Mouse (Mus musculus): Measurements from ENCODE around the gene Dnmbp. TPM values are rescaled to one million over a fixed set of nuclear protein-coding genes. Genes with fewer than 3 reads are reported as not detected.

Gene Dnmbp
- polyA plus RNA-seq, 1 experiment from 2014 or later: 17.3 TPM

GRCm38 (mm10) chr19:43870418-43870817 is 69.6 kb downstream of the Dnmbp start:
- Histone ChIP-seq H3K4me3 (ENCODE audit: low read depth, low read length) (no peak overlapping the region), H3K9me3 (replicated peaks; ENCODE audit: control insufficient read depth, low read length) (no peaks in the 10 kb centered on the region), H3K4me1 (ENCODE audit: control insufficient read depth, insufficient read depth, low read length) (no peaks in the 10 kb centered on the region), H3K27ac (replicated peaks; ENCODE audit: low read depth, low read length) (no peak overlapping the region), H3K36me3 (replicated peaks; ENCODE audit: control insufficient read depth, insufficient read depth, low read depth, low read length) (peaks cover 11% of the 10 kb centered on the region), H3K9ac (replicated peaks; ENCODE audit: low read length) (no peak overlapping the region), H3K27me3 (ENCODE audit: control insufficient read depth, insufficient read depth, low read length) (no peaks in the 10 kb centered on the region), H3K4me2 (ENCODE audit: low read depth, low read length) (no peak overlapping the region)
- DNase-seq (ENCODE audit: low spot score): no peak
- no peak for ATAC-seq (replicated peaks; ENCODE audit: insufficient number of reproducible peaks, low FRiP score, low TSS enrichment, low read depth)
- WGBS: 89% methylated on average over 4 of the region's 4 CpGs

GRCm38 (mm10) chr19:43857347-43857746 is 82.6 kb downstream of the Dnmbp start:
- no peak for ATAC-seq (replicated peaks; ENCODE audit: insufficient number of reproducible peaks, low FRiP score, low TSS enrichment, low read depth)

GRCm38 (mm10) chr19:43852837-43853545 is 87.0 kb downstream of the Dnmbp start:
- H3K9me3 ChIP-seq (replicated peaks; ENCODE audit: control insufficient read depth, low read length): no peaks in the 10 kb centered on the region
- no peak overlapping the region for H3K4me3 ChIP-seq (ENCODE audit: low read depth, low read length)
- H3K27ac ChIP-seq (replicated peaks; ENCODE audit: low read depth, low read length): no peak overlapping the region
- DNase-seq (ENCODE audit: low spot score): no peak
- peaks cover 25% of the 10 kb centered on the region for H3K36me3 ChIP-seq (replicated peaks; ENCODE audit: control insufficient read depth, insufficient read depth, low read depth, low read length)
- H3K27me3 ChIP-seq (ENCODE audit: control insufficient read depth, insufficient read depth, low read length): no peaks in the 10 kb centered on the region
- 83% methylated on average over 7 of the region's 7 CpGs for WGBS
- H3K4me2 ChIP-seq (ENCODE audit: low read depth, low read length): no peak overlapping the region
- no peak overlapping the region for H3K9ac ChIP-seq (replicated peaks; ENCODE audit: low read length)
- no peak for ATAC-seq (replicated peaks; ENCODE audit: insufficient number of reproducible peaks, low FRiP score, low TSS enrichment, low read depth)
- H3K4me1 ChIP-seq (ENCODE audit: control insufficient read depth, insufficient read depth, low read length): no peaks in the 10 kb centered on the region

More at GRCm38 (mm10) chr19:43857347-43857746, 82.6 kb downstream of the Dnmbp start:
- DNase-seq (ENCODE audit: low spot score): no peak
- no peak overlapping the region for H3K4me2 ChIP-seq (ENCODE audit: low read depth, low read length)
- WGBS: 82% methylated on average over 6 of the region's 6 CpGs
- H3K4me3 ChIP-seq (ENCODE audit: low read depth, low read length): no peak overlapping the region
- H3K36me3 ChIP-seq (replicated peaks; ENCODE audit: control insufficient read depth, insufficient read depth, low read depth, low read length): peaks cover 20% of the 10 kb centered on the region
- no peaks in the 10 kb centered on the region for H3K27me3 ChIP-seq (ENCODE audit: control insufficient read depth, insufficient read depth, low read length)
- H3K9me3 ChIP-seq (replicated peaks; ENCODE audit: control insufficient read depth, low read length): no peaks in the 10 kb centered on the region
- H3K27ac ChIP-seq (replicated peaks; ENCODE audit: low read depth, low read length): no peak overlapping the region
- no peak overlapping the region for H3K9ac ChIP-seq (replicated peaks; ENCODE audit: low read length)
- no peaks in the 10 kb centered on the region for H3K4me1 ChIP-seq (ENCODE audit: control insufficient read depth, insufficient read depth, low read length)

GRCm38 (mm10) chr19:43851996-43852630 is 87.9 kb downstream of the Dnmbp start:
- DNase-seq (ENCODE audit: low spot score): no peak
- no peak for ATAC-seq (replicated peaks; ENCODE audit: insufficient number of reproducible peaks, low FRiP score, low TSS enrichment, low read depth)

GRCm38 (mm10) chr19:43850026-43850425 is 90.0 kb downstream of the Dnmbp start:
- no peaks in the 10 kb centered on the region for H3K4me1 ChIP-seq (ENCODE audit: control insufficient read depth, insufficient read depth, low read length)
- ATAC-seq (replicated peaks; ENCODE audit: insufficient number of reproducible peaks, low FRiP score, low TSS enrichment, low read depth): no peak
- no peak for DNase-seq (ENCODE audit: low spot score)
- H3K4me3 ChIP-seq (ENCODE audit: low read depth, low read length): no peak overlapping the region
- H3K36me3 ChIP-seq (replicated peaks; ENCODE audit: control insufficient read depth, insufficient read depth, low read depth, low read length): peaks cover 21% of the 10 kb centered on the region
- H3K27ac ChIP-seq (replicated peaks; ENCODE audit: low read depth, low read length): no peak overlapping the region
- no peaks in the 10 kb centered on the region for H3K9me3 ChIP-seq (replicated peaks; ENCODE audit: control insufficient read depth, low read length)
- no peaks in the 10 kb centered on the region for H3K27me3 ChIP-seq (ENCODE audit: control insufficient read depth, insufficient read depth, low read length)
- H3K4me2 ChIP-seq (ENCODE audit: low read depth, low read length): no peak overlapping the region
- WGBS: 87% methylated on average over 11 of the region's 11 CpGs
- no peak overlapping the region for H3K9ac ChIP-seq (replicated peaks; ENCODE audit: low read length)

More at GRCm38 (mm10) chr19:43851996-43852630, 87.9 kb downstream of the Dnmbp start:
- H3K9me3 ChIP-seq (replicated peaks; ENCODE audit: control insufficient read depth, low read length): no peaks in the 10 kb centered on the region
- 84% methylated on average over 21 of the region's 21 CpGs for WGBS
- no peaks in the 10 kb centered on the region for H3K4me1 ChIP-seq (ENCODE audit: control insufficient read depth, insufficient read depth, low read length)
- H3K4me3 ChIP-seq (ENCODE audit: low read depth, low read length): no peak overlapping the region
- H3K4me2 ChIP-seq (ENCODE audit: low read depth, low read length): no peak overlapping the region
- no peaks in the 10 kb centered on the region for H3K27me3 ChIP-seq (ENCODE audit: control insufficient read depth, insufficient read depth, low read length)
- no peak overlapping the region for H3K9ac ChIP-seq (replicated peaks; ENCODE audit: low read length)
- no peak overlapping the region for H3K27ac ChIP-seq (replicated peaks; ENCODE audit: low read depth, low read length)
- peaks cover 25% of the 10 kb centered on the region for H3K36me3 ChIP-seq (replicated peaks; ENCODE audit: control insufficient read depth, insufficient read depth, low read depth, low read length)

- DNase-seq (ENCODE audit: low spot score) (no peak), ATAC-seq (replicated peaks; ENCODE audit: insufficient number of reproducible peaks, low FRiP score, low TSS enrichment, low read depth) (no peak)
- H3K27ac ChIP-seq (replicated peaks; ENCODE audit: low read depth, low read length): no peak overlapping the region
- no peaks in the 10 kb centered on the region for H3K27me3 ChIP-seq (ENCODE audit: control insufficient read depth, insufficient read depth, low read length)
- peaks cover 13% of the 10 kb centered on the region for H3K36me3 ChIP-seq (replicated peaks; ENCODE audit: control insufficient read depth, insufficient read depth, low read depth, low read length)
- no peak overlapping the region for H3K4me3 ChIP-seq (ENCODE audit: low read depth, low read length)
- H3K9ac ChIP-seq (replicated peaks; ENCODE audit: low read length): no peak overlapping the region
- no peaks in the 10 kb centered on the region for H3K9me3 ChIP-seq (replicated peaks; ENCODE audit: control insufficient read depth, low read length)
- H3K4me1 ChIP-seq (ENCODE audit: control insufficient read depth, insufficient read depth, low read length): no peaks in the 10 kb centered on the region
- 94% methylated on average over 15 of the region's 15 CpGs for WGBS
- H3K4me2 ChIP-seq (ENCODE audit: low read depth, low read length): no peak overlapping the region
Observed at GRCm38 (mm10) chr19:43847966-43848365, 92.0 kb downstream of the Dnmbp start.

- H3K4me1 ChIP-seq (ENCODE audit: control insufficient read depth, insufficient read depth, low read length): no peaks in the 10 kb centered on the region
- DNase-seq (ENCODE audit: low spot score) (no peak), ATAC-seq (replicated peaks; ENCODE audit: insufficient number of reproducible peaks, low FRiP score, low TSS enrichment, low read depth) (no peak)
- H3K4me3 ChIP-seq (ENCODE audit: low read depth, low read length): no peak overlapping the region
- no peaks in the 10 kb centered on the region for H3K9me3 ChIP-seq (replicated peaks; ENCODE audit: control insufficient read depth, low read length)
- H3K9ac ChIP-seq (replicated peaks; ENCODE audit: low read length): no peak overlapping the region
- H3K27ac ChIP-seq (replicated peaks; ENCODE audit: low read depth, low read length): no peak overlapping the region
- H3K36me3 ChIP-seq (replicated peaks; ENCODE audit: control insufficient read depth, insufficient read depth, low read depth, low read length): peaks cover 11% of the 10 kb centered on the region
- no peak overlapping the region for H3K4me2 ChIP-seq (ENCODE audit: low read depth, low read length)
- WGBS: 91% methylated on average over 15 of the region's 15 CpGs
- no peaks in the 10 kb centered on the region for H3K27me3 ChIP-seq (ENCODE audit: control insufficient read depth, insufficient read depth, low read length)
Observed at GRCm38 (mm10) chr19:43847056-43847455, 92.9 kb downstream of the Dnmbp start.

GRCm38 (mm10) chr19:43845331-43845908 is 94.6 kb downstream of the Dnmbp start:
- WGBS: 25% methylated on average over 7 of the region's 7 CpGs
- DNase-seq (ENCODE audit: low spot score) (peak; percentile 19), ATAC-seq (replicated peaks; ENCODE audit: insufficient number of reproducible peaks, low FRiP score, low TSS enrichment, low read depth) (no peak)
- Histone ChIP-seq H3K9me3 (replicated peaks; ENCODE audit: control insufficient read depth, low read length) (no peaks in the 10 kb centered on the region), H3K4me2 (ENCODE audit: low read depth, low read length) (no peak overlapping the region), H3K4me1 (ENCODE audit: control insufficient read depth, insufficient read depth, low read length) (no peaks in the 10 kb centered on the region), H3K36me3 (replicated peaks; ENCODE audit: control insufficient read depth, insufficient read depth, low read depth, low read length) (peaks cover 10% of the 10 kb centered on the region), H3K27ac (replicated peaks; ENCODE audit: low read depth, low read length) (no peak overlapping the region), H3K4me3 (ENCODE audit: low read depth, low read length) (no peak overlapping the region), H3K27me3 (ENCODE audit: control insufficient read depth, insufficient read depth, low read length) (no peaks in the 10 kb centered on the region), H3K9ac (replicated peaks; ENCODE audit: low read length) (no peak overlapping the region)

Data from embryonic facial prominence, embryonic 11.5 days (tissue).